Mouse (Mus musculus): ENCODE measurements around the gene Ptprf. TPM values are rescaled to one million over a fixed set of nuclear protein-coding genes. Genes with fewer than 3 reads are reported as not detected.

The Ptprf gene
- polyA plus RNA-seq, 1 experiment from 2014 or later = 75.9 TPM

DNA sequence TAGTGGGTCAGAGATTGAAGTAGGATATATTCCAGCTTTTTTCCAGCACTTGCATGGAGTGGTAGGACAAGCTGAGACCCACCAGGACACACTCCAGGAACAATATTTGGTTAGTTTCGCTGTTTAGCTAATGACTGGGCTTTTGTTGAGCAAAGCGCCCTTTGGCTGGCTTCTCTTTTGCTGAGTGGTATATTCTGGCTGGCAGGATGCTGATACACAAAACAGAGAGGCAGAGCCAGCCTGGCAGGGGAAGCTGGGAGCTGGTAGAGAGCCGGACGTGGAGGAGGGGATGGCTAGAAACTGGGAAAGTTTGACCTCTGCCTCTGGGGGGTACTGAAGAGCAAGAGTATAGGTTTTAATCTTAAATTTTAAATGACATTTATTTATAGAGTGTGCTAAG is 13.8 kb upstream of the Ptprf start:
- Histone ChIP-seq H3K9me3 (no peaks in the 10 kb centered on the region), H3K9ac (replicated peaks) (no peak overlapping the region), H3K4me2 (replicated peaks) (no peak overlapping the region), H3K27ac (replicated peaks) (no peak overlapping the region), H3K36me3 (no peaks in the 10 kb centered on the region), H3K27me3 (no peaks in the 10 kb centered on the region), H3K4me1 (0 out of 2 replicates have a peak, but pooled peaks cover 3% of the 10 kb centered on the region), H3K4me3 (no peak overlapping the region)
- 39% methylated on average over 4 of the region's 4 CpGs for WGBS
- no peak for ATAC-seq (replicated peaks)

DNA sequence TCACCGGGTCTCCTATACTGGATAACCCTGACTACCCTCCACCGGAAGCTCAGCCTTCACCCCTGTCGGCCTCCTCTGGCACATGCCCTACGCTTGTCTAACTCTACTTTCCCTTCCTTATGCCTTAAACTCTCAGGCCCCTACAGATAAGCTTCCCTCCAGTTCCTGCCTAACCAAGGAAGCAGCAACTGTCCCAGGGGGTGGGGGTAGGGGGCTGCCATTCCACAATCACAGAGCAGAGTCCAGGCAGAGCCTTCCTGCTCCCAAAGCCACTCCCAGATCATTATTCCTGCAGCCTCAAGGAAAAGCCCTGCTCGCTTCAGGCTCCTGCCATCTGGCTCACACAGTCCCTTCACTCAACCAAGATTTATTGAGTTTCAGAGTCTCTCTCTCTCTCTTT is 6.6 kb upstream of the Ptprf start:
- Histone ChIP-seq H3K27me3 (no peaks in the 10 kb centered on the region), H3K9me3 (no peaks in the 10 kb centered on the region), H3K4me1 (peaks cover 10% of the 10 kb centered on the region), H3K4me2 (replicated peaks) (no peak overlapping the region), H3K4me3 (no peak overlapping the region), H3K9ac (replicated peaks) (no peak overlapping the region), H3K27ac (replicated peaks) (no peak overlapping the region), H3K36me3 (no peaks in the 10 kb centered on the region)
- 16% methylated on average over 5 of the region's 5 CpGs for WGBS
- ATAC-seq (replicated peaks) = no peak

- H3K27me3 ChIP-seq = no peaks in the 10 kb centered on the region
- peaks cover 16% of the 10 kb centered on the region for H3K4me1 ChIP-seq
- no peak overlapping the region for H3K9ac ChIP-seq (replicated peaks)
- no peak overlapping the region for H3K4me2 ChIP-seq (replicated peaks)
- H3K9me3 ChIP-seq = no peaks in the 10 kb centered on the region
- ATAC-seq (replicated peaks) = no peak
- H3K27ac ChIP-seq (replicated peaks) = no peak overlapping the region
- H3K36me3 ChIP-seq = no peaks in the 10 kb centered on the region
- 60% methylated on average over 17 of the region's 17 CpGs for WGBS
- H3K4me3 ChIP-seq = no peak overlapping the region
Measured at GRCm38 (mm10) chr4:118295651-118296561, 4.7 kb upstream of the Ptprf start.

GRCm38 (mm10) chr4:118294811-118295210 is 3.6 kb upstream of the Ptprf start:
- H3K9ac ChIP-seq (replicated peaks) = no peak overlapping the region
- H3K9me3 ChIP-seq = no peaks in the 10 kb centered on the region
- no peaks in the 10 kb centered on the region for H3K36me3 ChIP-seq
- no peak overlapping the region for H3K4me2 ChIP-seq (replicated peaks)
- no peak overlapping the region for H3K4me3 ChIP-seq
- WGBS = 66% methylated on average over 4 of the region's 4 CpGs
- peaks cover 18% of the 10 kb centered on the region for H3K4me1 ChIP-seq
- no peak for ATAC-seq (replicated peaks)
- H3K27me3 ChIP-seq = no peaks in the 10 kb centered on the region
- no peak overlapping the region for H3K27ac ChIP-seq (replicated peaks)

DNA sequence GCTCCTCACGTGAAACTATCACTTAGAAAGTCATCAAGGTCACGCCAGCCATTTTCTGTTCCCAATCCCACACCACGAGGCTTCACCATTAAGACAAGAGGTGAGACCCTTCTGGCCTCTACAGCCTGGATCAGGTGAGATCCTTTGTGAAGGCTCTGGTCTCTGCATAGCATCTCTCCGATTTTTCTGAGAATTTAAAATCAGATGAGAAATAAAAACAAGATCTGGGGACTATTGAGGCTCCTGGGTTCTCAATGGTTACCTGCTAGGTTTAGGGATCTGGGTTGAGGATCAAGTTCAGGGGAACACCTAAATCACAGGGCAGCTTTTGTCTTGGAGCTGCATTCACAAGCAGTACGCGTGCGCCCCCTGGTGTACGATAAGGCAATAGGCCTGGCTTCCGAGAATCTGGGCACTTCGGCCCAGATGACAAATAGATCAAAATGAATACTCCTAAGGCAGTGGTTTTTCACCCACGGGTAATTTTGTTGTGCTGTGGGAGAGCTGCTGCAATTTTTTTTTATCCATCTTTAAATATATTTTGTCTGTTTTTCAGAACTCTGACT is 1.6 kb upstream of the Ptprf start:
- Histone ChIP-seq H3K27me3 (no peaks in the 10 kb centered on the region), H3K4me1 (peaks cover 30% of the 10 kb centered on the region), H3K9me3 (no peaks in the 10 kb centered on the region), H3K27ac (replicated peaks) (no peak overlapping the region), H3K36me3 (no peaks in the 10 kb centered on the region), H3K4me3 (no peak overlapping the region), H3K4me2 (replicated peaks) (no peak overlapping the region), H3K9ac (replicated peaks) (no peak overlapping the region)
- no peak for ATAC-seq (replicated peaks)
- WGBS = 13% methylated on average over 11 of the region's 11 CpGs

- Histone ChIP-seq H3K4me2 (replicated peaks) (peak overlapping the region; percentile 67), H3K9ac (replicated peaks) (peak overlapping the region; percentile 90), H3K36me3 (no peaks in the 10 kb centered on the region), H3K4me1 (peaks cover 27% of the 10 kb centered on the region), H3K9me3 (no peaks in the 10 kb centered on the region), H3K27me3 (no peaks in the 10 kb centered on the region), H3K4me3 (peak overlapping the region; percentile 73), H3K27ac (replicated peaks) (peak overlapping the region; percentile 84)
- peak; percentile 36 for ATAC-seq (replicated peaks)
- WGBS = under 1% methylated on average over 56 of the region's 84 CpGs
Measured at GRCm38 (mm10) chr4:118290416-118291030, 682 bp downstream of the Ptprf start.

- Histone ChIP-seq H3K4me2 (replicated peaks) (peak overlapping the region; percentile 67), H3K36me3 (no peaks in the 10 kb centered on the region), H3K4me3 (peak overlapping the region; percentile 73), H3K9ac (replicated peaks) (peak overlapping the region; percentile 90), H3K27ac (replicated peaks) (peak overlapping the region; percentile 84), H3K27me3 (no peaks in the 10 kb centered on the region), H3K9me3 (no peaks in the 10 kb centered on the region), H3K4me1 (peaks cover 27% of the 10 kb centered on the region)
- WGBS = under 1% methylated on average over 12 of the region's 12 CpGs
- ATAC-seq (replicated peaks) = no peak
Measured at GRCm38 (mm10) chr4:118289960-118290415, 1.2 kb downstream of the Ptprf start.

DNA sequence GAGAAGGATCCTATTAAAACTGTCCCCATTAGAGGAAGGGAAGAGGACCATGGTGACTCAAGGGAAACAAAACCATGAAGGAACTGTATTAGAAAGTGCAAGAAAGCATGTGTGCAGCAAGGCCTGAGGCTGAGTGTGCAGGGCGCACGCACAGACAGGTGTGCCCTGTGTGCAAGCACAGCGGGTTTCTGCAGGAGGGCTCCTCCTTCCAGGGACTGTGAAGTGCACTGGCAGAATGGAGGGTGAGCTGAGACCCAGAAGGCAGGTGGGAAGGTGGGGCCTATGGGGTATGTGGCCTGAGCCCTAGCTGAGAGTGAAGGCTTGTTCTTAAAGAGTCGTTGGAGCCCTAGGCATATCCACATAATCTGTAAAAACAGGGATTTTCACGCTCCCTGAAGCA is 1.9 kb downstream of the Ptprf start:
- peak overlapping the region; percentile 90 for H3K9ac ChIP-seq (replicated peaks)
- H3K4me3 ChIP-seq = peak overlapping the region; percentile 73
- H3K9me3 ChIP-seq = no peaks in the 10 kb centered on the region
- 44% methylated on average over 5 of the region's 5 CpGs for WGBS
- peak overlapping the region; percentile 67 for H3K4me2 ChIP-seq (replicated peaks)
- no peak for ATAC-seq (replicated peaks)
- peak overlapping the region; percentile 84 for H3K27ac ChIP-seq (replicated peaks)
- peaks cover 27% of the 10 kb centered on the region for H3K4me1 ChIP-seq
- no peaks in the 10 kb centered on the region for H3K36me3 ChIP-seq
- H3K27me3 ChIP-seq = no peaks in the 10 kb centered on the region

GRCm38 (mm10) chr4:118288531-118288930 is 2.7 kb downstream of the Ptprf start:
- H3K36me3 ChIP-seq = peaks cover 1% of the 10 kb centered on the region
- no peaks in the 10 kb centered on the region for H3K27me3 ChIP-seq
- H3K9ac ChIP-seq (replicated peaks) = no peak overlapping the region
- ATAC-seq (replicated peaks) = no peak
- no peak overlapping the region for H3K27ac ChIP-seq (replicated peaks)
- no peaks in the 10 kb centered on the region for H3K9me3 ChIP-seq
- no peak overlapping the region for H3K4me3 ChIP-seq
- peak overlapping the region; percentile 67 for H3K4me2 ChIP-seq (replicated peaks)
- WGBS = 65% methylated on average over 6 of the region's 6 CpGs
- H3K4me1 ChIP-seq = peaks cover 27% of the 10 kb centered on the region

GRCm38 (mm10) chr4:118286202-118286601 is 5.0 kb downstream of the Ptprf start:
- Histone ChIP-seq H3K27me3 (no peaks in the 10 kb centered on the region), H3K36me3 (peaks cover 6% of the 10 kb centered on the region), H3K4me1 (peaks cover 26% of the 10 kb centered on the region), H3K27ac (replicated peaks) (no peak overlapping the region), H3K9ac (replicated peaks) (no peak overlapping the region), H3K4me3 (no peak overlapping the region), H3K4me2 (replicated peaks) (no peak overlapping the region), H3K9me3 (no peaks in the 10 kb centered on the region)
- WGBS = 80% methylated on average over 5 of the region's 5 CpGs
- no peak for ATAC-seq (replicated peaks)

- Histone ChIP-seq H3K36me3 (peaks cover 6% of the 10 kb centered on the region), H3K27ac (replicated peaks) (no peak overlapping the region), H3K27me3 (no peaks in the 10 kb centered on the region), H3K4me2 (replicated peaks) (no peak overlapping the region), H3K4me1 (peaks cover 28% of the 10 kb centered on the region), H3K9ac (replicated peaks) (no peak overlapping the region), H3K4me3 (no peak overlapping the region), H3K9me3 (no peaks in the 10 kb centered on the region)
- ATAC-seq (replicated peaks) = no peak
- 17% methylated on average over 1 of the region's 1 CpGs for WGBS
Measured at GRCm38 (mm10) chr4:118282182-118282562, 9.0 kb downstream of the Ptprf start.
